ENCODE assay signal across 18 mouse cellular contexts in the genomic region with DNA sequence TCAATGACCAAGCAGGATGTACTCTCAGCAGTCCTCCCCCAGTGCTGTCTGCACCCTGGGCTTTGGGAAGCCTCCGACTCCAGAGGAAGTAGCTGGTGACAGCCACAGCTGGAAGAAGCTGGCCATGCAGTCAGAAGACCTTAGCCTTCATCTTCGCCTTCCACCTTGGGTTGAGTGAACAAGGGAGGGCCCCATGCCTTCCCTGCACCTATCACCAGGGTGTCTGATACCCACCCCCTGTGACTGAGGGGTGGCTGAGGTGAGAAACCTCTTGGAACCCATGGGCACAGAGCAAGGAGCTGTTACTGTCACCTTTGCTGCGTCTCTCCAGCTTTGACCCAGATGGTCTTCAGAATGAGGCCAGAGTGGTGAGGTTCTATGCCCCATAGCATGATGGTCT.
"Had no signal": no experiment of that assay in that cellular context is flagged by ENCODE, and none has a peak within 500 bp of the region (broad histone marks: within the 10 kb centered on the region; RNA-seq: fewer than 3 reads in every experiment).

No protein-coding gene starts in this region.

- H3K27me3 ChIP-seq: liver, embryonic 15.5 days; lung, embryonic 15.5 days; midbrain, embryonic 13.5 days; midbrain, embryonic 15.5 days; neural tube, embryonic 12.5 days; stomach, embryonic 15.5 days had no signal

- ATAC-seq: liver, postnatal 0 days; lung, postnatal 0 days; midbrain, embryonic 13.5 days; midbrain, embryonic 15.5 days had no signal

- H3K36me3 ChIP-seq: liver, embryonic 15.5 days; lung, embryonic 15.5 days; midbrain, embryonic 13.5 days; midbrain, embryonic 15.5 days; neural tube, embryonic 12.5 days; stomach, embryonic 15.5 days had no signal

- H3K4me3 ChIP-seq: liver, embryonic 15.5 days; lung, embryonic 15.5 days; midbrain, embryonic 13.5 days; midbrain, embryonic 15.5 days; neural tube, embryonic 12.5 days; stomach, embryonic 15.5 days had no signal

- H3K9ac ChIP-seq: liver, embryonic 15.5 days; liver, postnatal 0 days; lung, embryonic 15.5 days; midbrain, embryonic 13.5 days; midbrain, embryonic 15.5 days; neural tube, embryonic 12.5 days; stomach, embryonic 15.5 days had no signal

- H3K4me2 ChIP-seq: liver, embryonic 15.5 days; lung, embryonic 15.5 days; midbrain, embryonic 11.5 days; midbrain, embryonic 13.5 days; midbrain, embryonic 15.5 days; neural tube, embryonic 12.5 days; stomach, embryonic 15.5 days had no signal

- H3K4me1 ChIP-seq: stomach, embryonic 15.5 days had no signal

- DNase-seq: liver, postnatal 0 days; lung, adult 2 months; lung, postnatal 14 days; lung, postnatal 36 days; right cerebral cortex, postnatal 14 days; thymus, adult 2 months; thymus, postnatal 25 days; thymus, postnatal 4 days had no signal

- H3K9me3 ChIP-seq: liver, embryonic 15.5 days; lung, embryonic 15.5 days; midbrain, embryonic 13.5 days; midbrain, embryonic 15.5 days; neural tube, embryonic 12.5 days; stomach, embryonic 15.5 days had no signal

- H3K27ac ChIP-seq: liver, embryonic 15.5 days; lung, embryonic 15.5 days; macrophage; midbrain, embryonic 13.5 days; midbrain, embryonic 15.5 days; neural tube, embryonic 12.5 days; stomach, embryonic 15.5 days; stomach, postnatal 0 days had no signal
